Mouse (Mus musculus): ENCODE results near the gene Ankib1. TPM values are rescaled to one million over a fixed set of nuclear protein-coding genes. Genes with fewer than 3 reads are reported as not detected.
"Not testable (repeated sequence)": the region's sequence is repeated elsewhere in the genome, so short reads cannot be mapped to it uniquely, and the experiment has no call there.

Gene Ankib1
- polyA plus RNA-seq (2015; fragmentation: Nextera tagmentation; extraction: Ambion mirVana) = 18.0 and 18.1 TPM in 2 replicates

DNA sequence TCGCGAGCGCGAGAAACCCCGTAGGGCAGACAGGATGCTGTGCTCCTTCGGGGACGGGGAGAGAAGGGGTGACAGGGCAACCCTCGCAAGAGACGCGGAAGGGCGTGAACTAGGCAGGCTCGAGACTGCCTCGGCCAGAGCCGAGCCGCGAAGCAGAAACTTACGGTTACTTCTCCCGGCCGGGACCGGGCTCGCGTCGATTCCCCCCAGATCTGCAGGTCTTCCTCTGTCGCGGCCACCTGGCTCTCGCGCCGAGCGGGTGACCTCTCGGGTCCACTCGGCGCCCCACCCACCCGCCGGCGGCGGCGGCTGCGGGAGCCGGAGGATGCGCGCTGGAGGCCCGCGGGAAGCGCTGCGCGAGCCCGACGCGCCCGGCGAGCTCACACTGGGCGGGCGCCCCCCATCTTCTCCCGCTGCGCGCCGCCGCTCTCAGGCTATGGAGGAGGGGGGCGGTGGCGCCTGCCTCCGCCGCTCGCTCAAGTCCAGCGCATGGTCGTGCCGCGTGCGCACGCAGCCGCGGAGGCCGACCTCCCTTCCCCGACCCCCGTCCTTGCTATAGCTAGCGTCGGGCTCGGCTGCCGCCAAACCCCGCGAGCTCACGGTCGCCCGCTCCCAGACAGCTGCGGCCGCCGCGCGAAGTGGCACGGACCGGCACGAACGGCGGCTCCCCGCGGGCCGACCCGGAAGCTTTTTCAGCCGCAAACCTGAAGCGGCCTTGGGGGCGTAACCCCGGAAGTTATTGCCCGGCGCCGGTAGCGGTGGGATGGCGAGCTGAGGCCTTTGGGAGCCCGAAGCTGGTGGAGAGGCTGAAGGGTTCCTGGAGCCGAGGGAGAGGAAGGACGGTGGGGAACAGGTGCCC lies at the start of gene Ankib1, which contains the start of gene Krit1:
Gene Ankib1, minus strand, starts transcription at position 493 of the 859 bp plus-strand sequence.
Gene Krit1, plus strand, starts transcription at position 752 of the 859 bp plus-strand sequence.
- under 1% methylated on average over 76 of the region's 109 CpGs for WGBS
- peak within 1 kb of the TSS; percentile 69 for H3K9ac ChIP-seq
- no peaks in the 10 kb centered on the region for H3K27me3 ChIP-seq
- H3K36me3 ChIP-seq = no peaks in the 10 kb centered on the region
- H3K9me3 ChIP-seq = no peaks in the 10 kb centered on the region
- ATAC-seq (ENCODE audit: low FRiP score, low read depth) = peak; percentile 96
- peak within 1 kb of the TSS; percentile 93 for H3K27ac ChIP-seq (replicated peaks)
- peak within 1 kb of the TSS; percentile 73 for H3K4me3 ChIP-seq
- H3K4me1 ChIP-seq (replicated peaks) = peaks cover 27% of the 10 kb centered on the region
- peak within 1 kb of the TSS; percentile 87 for H3K4me2 ChIP-seq

- 0 out of 2 replicates have a peak, but pooled peaks cover 2% of the 10 kb centered on the region for H3K4me1 ChIP-seq (replicated peaks)
Observed at GRCm38 (mm10) chr5:3845026-3845425, 42.3 kb upstream of the Ankib1 start, which contains the start of gene Lrrd1. Gene Lrrd1, plus strand, starts transcription at chr5:3845173.

DNA sequence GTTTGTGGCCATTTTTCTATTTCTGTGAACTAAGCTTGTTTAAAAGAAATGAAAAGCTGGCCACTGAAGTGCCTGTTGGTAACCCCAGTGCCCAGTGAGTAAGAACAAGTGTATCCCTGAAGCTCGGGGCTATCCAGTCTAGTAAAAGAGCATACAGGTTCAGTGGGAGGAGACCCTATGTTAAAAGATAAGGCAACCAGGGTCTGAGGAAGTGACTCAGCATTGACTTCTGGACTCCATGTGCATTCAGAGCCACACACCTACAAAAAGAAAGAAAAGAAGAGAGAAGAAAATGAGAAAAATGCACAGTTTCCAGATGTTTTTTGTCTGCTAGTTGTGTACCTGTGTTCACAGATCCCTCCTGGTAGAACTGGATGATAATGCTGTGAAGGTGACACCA lies 31.4 kb upstream of the Ankib1 start:
- WGBS = 82% methylated on average over 1 of the region's 1 CpGs
- Histone ChIP-seq H3K27ac (replicated peaks) (no peak overlapping the region), H3K4me2 (no peak overlapping the region), H3K4me3 (no peak overlapping the region), H3K36me3 (peaks cover 48% of the 10 kb centered on the region), H3K9ac (no peak overlapping the region), H3K4me1 (replicated peaks) (no peaks in the 10 kb centered on the region), H3K27me3 (no peaks in the 10 kb centered on the region), H3K9me3 (no peaks in the 10 kb centered on the region)
- ATAC-seq (ENCODE audit: low FRiP score, low read depth) = no peak

More at GRCm38 (mm10) chr5:3845026-3845425, 42.3 kb upstream of the Ankib1 start, which contains the start of gene Lrrd1:
- no peak within 1 kb of the TSS for H3K27ac ChIP-seq (replicated peaks)
- H3K4me3 ChIP-seq = peak within 1 kb of the TSS; percentile 39
- WGBS = 9% methylated on average over 24 of the region's 24 CpGs
- H3K9me3 ChIP-seq = no peaks in the 10 kb centered on the region
- peak within 1 kb of the TSS; percentile 39; the same call in 1 of the 2 replicates for H3K9ac ChIP-seq
- H3K27me3 ChIP-seq = no peaks in the 10 kb centered on the region
- peak within 1 kb of the TSS; percentile 65 for H3K4me2 ChIP-seq
- H3K36me3 ChIP-seq = peaks cover 15% of the 10 kb centered on the region
- ATAC-seq (ENCODE audit: low FRiP score, low read depth) = no peak

DNA sequence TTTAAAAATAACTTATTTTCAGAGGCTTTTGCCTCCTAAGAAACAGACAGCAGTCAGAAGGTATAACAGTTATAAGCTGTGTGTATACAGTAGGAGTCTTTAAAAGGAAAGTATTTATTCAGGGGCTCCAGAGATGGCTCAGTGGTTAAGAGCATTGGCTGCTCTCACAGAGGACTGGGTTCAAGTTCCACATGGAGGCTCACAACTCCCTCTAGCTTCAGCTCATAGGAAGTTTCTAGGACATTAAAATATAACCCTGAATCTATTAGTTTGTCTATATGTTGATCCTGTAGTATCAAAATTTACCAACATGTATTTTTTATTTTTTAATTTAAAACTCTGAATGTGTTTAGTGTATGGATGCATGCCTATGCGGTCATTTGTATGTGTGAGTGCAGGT lies 5.7 kb upstream of the Ankib1 start:
- no peaks in the 10 kb centered on the region for H3K27me3 ChIP-seq
- 97% methylated on average over 1 of the region's 1 CpGs for WGBS

DNA sequence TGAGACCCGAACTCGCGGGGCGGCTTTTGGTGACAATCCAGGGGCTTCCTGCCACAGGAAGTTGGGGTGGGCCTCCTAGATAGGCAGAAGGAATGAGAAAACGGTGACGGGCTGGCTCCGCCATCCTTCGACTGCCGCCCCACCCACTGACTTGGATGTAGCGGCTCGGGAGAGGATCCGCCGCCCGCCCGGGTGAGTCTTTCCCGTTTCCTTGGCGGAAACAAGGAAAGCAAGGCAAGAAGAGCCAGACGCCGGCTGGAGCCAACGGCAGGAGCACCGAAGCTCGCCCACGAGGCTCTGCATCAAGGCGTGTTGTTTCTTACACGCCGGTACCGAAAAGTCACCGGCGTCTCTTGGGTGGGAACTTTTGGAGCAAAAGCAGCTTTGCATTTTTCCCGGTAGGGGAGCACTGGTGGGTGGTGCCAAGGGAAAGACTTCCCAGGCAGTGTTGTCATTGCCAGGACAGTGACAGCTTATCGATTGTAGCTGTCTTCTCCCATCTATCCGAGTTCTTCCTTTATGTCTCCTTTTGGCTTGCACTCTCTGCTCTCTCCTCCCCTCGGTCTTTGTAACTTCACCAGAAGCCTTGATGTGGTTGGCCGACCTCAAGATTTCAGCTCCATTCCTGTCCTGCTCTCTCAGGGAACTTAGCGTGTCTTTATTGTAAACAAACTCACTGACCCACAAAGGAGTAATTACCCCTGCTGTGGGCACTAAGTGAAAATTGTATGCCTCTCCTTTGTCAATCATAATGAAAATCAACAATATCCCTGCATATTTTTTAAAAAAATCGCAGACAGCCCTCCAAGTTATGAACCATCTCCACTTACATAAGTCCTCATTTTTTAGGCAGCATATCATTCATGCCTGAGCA lies 804 bp upstream of the Ankib1 start:
- peak overlapping the region; percentile 73 for H3K4me3 ChIP-seq
- WGBS = under 1% methylated on average over 36 of the region's 36 CpGs
- H3K9me3 ChIP-seq = no peaks in the 10 kb centered on the region
- peak overlapping the region; percentile 87 for H3K4me2 ChIP-seq
- peak overlapping the region; percentile 93 for H3K27ac ChIP-seq (replicated peaks)
- H3K36me3 ChIP-seq = 0 out of 2 replicates have a peak, but pooled peaks cover under 1% of the 10 kb centered on the region
- H3K27me3 ChIP-seq = no peaks in the 10 kb centered on the region
- ATAC-seq (ENCODE audit: low FRiP score, low read depth) = peak; percentile 83
- H3K4me1 ChIP-seq (replicated peaks) = peaks cover 27% of the 10 kb centered on the region
- H3K9ac ChIP-seq = peak overlapping the region; percentile 69

More for the DNA sequence above, 5.7 kb upstream of the Ankib1 start:
- no peak for ATAC-seq (ENCODE audit: low FRiP score, low read depth)
- Histone ChIP-seq H3K4me1 (replicated peaks) (peaks cover 12% of the 10 kb centered on the region), H3K27ac (replicated peaks) (no peak overlapping the region), H3K36me3 (peaks cover 26% of the 10 kb centered on the region), H3K9ac (no peak overlapping the region), H3K4me2 (no peak overlapping the region), H3K4me3 (no peak overlapping the region), H3K9me3 (no peaks in the 10 kb centered on the region)

DNA sequence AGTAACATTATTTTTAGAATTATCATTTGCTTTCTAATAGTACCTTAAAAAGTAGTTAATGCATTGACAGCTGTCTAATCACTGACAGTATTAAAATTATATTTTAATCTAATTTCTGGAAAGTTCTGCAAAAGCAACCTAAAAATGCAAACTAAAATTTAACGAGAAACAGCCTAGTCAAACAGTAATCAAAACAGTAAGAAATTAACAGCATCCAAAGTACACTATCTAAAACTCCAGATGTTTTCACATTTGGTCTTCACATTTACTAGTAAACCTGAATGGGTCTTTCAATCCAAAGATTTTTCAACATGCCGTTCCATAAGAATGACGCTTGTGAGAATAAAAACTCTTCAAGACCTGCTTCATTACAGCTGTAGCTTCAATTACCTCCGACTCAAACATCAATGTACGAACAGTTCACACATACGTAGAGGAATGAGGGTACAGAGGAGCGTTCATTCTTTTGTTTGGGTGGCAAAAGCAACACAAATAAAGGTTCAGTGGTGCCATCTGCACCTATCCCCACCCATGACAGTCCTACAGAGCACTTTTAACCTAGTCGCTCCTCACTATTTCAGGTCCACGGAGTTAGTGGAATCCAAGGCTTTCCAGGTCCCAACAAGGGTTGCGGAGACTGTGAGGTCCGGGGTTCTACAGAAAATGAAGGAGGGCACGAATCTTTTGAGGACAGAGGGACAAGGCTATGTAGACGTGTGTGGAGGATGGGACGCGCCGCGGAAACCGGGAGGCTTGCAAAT lies 873 bp downstream of the Ankib1 start:
- no peak; the same call in none of the 2 replicates for ATAC-seq (ENCODE audit: low FRiP score, low read depth)

GRCm38 (mm10) chr5:3800881-3801280 lies 1.8 kb downstream of the Ankib1 start:
- Histone ChIP-seq H3K4me2 (peak overlapping the region; percentile 87), H3K9ac (0 out of 2 replicates have a peak overlapping the region, but pooled peaks have one; percentile 10), H3K4me3 (0 out of 2 replicates have a peak overlapping the region, but pooled peaks have one; percentile 7), H3K4me1 (replicated peaks) (peaks cover 27% of the 10 kb centered on the region), H3K27ac (replicated peaks) (no peak overlapping the region), H3K9me3 (no peaks in the 10 kb centered on the region), H3K36me3 (no peaks in the 10 kb centered on the region), H3K27me3 (no peaks in the 10 kb centered on the region)
- ATAC-seq (ENCODE audit: low FRiP score, low read depth) = no peak
- WGBS = 77% methylated on average over 4 of the region's 4 CpGs

More for the DNA sequence above, 873 bp downstream of the Ankib1 start:
- Histone ChIP-seq H3K4me3 (peak overlapping the region; percentile 73), H3K27ac (replicated peaks) (peak overlapping the region; percentile 93), H3K9ac (peak overlapping the region; percentile 69), H3K27me3 (no peaks in the 10 kb centered on the region), H3K4me2 (peak overlapping the region; percentile 87), H3K9me3 (no peaks in the 10 kb centered on the region), H3K4me1 (replicated peaks) (peaks cover 27% of the 10 kb centered on the region), H3K36me3 (no peaks in the 10 kb centered on the region)
- 5% methylated on average over 18 of the region's 18 CpGs for WGBS

- no peak overlapping the region for H3K9ac ChIP-seq
- peaks cover 23% of the 10 kb centered on the region for H3K4me1 ChIP-seq (replicated peaks)
- no peaks in the 10 kb centered on the region for H3K9me3 ChIP-seq
- no peak for ATAC-seq (ENCODE audit: low FRiP score, low read depth)
- H3K4me3 ChIP-seq = no peak overlapping the region
- WGBS = 98% methylated on average over 1 of the region's 1 CpGs
- no peaks in the 10 kb centered on the region for H3K36me3 ChIP-seq
- no peaks in the 10 kb centered on the region for H3K27me3 ChIP-seq
- no peak overlapping the region for H3K27ac ChIP-seq (replicated peaks)
- H3K4me2 ChIP-seq = no peak overlapping the region
Observed at GRCm38 (mm10) chr5:3800041-3800440, 2.7 kb downstream of the Ankib1 start.

DNA sequence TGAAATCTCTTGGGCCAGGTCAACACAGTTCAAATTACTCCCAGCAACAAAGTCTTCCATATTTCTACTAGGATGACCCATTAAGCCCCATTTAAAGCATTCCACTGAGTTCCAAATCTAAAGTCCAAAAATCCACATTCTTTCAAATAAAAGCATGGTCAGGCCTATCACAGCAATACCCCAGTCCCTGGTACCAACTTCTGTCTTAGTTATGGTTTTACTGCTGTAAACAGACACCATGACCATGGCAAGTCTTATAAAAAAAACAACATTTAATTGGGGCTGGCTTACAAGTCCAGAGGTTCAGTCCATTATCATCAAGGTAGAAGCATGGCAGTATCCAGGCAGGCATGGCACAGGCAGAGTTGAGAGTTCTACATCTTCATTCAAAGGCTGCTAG lies 4.1 kb downstream of the Ankib1 start:
- not testable (repeated sequence) for H3K4me3 ChIP-seq; H3K27me3 ChIP-seq; H3K27ac ChIP-seq (replicated peaks); H3K36me3 ChIP-seq; H3K9me3 ChIP-seq; ATAC-seq (ENCODE audit: low FRiP score, low read depth); H3K9ac ChIP-seq; H3K4me2 ChIP-seq
- H3K4me1 ChIP-seq (replicated peaks) = peaks cover 14% of the 10 kb centered on the region

DNA sequence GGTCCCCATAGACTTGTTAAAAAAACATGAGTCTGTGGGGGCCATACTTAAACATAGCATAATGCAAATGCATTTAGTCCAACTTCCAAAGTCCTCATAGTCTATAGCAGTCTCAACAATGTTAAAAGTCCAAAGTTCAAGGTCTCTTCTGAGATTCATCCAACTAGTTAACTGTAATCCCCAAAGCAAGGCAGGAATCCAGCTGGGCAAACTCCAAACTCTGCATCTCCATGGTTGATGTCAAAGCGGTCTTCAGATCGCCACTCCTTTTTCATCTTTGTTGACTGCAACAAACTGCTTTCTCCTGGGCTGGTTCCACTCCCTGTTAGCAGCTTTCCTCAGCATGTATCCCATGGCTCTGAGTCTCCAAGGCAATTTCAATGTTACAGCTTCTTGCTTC lies 5.6 kb downstream of the Ankib1 start:
- not testable (repeated sequence) for H3K4me2 ChIP-seq; H3K27ac ChIP-seq (replicated peaks); ATAC-seq (ENCODE audit: low FRiP score, low read depth); H3K9ac ChIP-seq; H3K27me3 ChIP-seq; H3K36me3 ChIP-seq; H3K9me3 ChIP-seq; H3K4me3 ChIP-seq
- peaks cover 14% of the 10 kb centered on the region for H3K4me1 ChIP-seq (replicated peaks)
- 96% methylated on average over 2 of the region's 2 CpGs for WGBS

DNA sequence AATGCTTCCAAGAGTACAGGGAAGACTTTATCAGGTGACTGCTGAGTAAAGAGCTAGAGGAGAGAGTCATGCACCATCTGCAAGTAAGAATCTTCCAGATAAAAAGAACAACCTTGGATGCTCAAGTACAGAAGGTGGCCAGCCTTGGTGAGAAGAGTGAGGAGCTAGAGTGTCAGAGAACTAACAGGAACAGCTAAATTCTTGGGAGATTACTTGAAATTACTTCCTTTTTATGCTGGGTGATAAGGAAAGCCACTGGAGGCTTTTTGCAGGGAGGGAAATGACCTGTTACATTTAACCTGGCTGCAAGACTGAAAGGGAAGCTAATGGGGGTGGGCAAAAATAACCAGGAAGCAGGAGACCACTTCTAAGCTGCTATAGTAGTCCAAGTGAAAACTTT lies 11.7 kb downstream of the Ankib1 start:
- H3K36me3 ChIP-seq = 0 out of 2 replicates have a peak, but pooled peaks cover 4% of the 10 kb centered on the region
- no peak overlapping the region for H3K27ac ChIP-seq (replicated peaks)
- no peaks in the 10 kb centered on the region for H3K27me3 ChIP-seq
- H3K4me1 ChIP-seq (replicated peaks) = 0 out of 2 replicates have a peak, but pooled peaks cover 4% of the 10 kb centered on the region
- no peak for ATAC-seq (ENCODE audit: low FRiP score, low read depth)
- H3K9ac ChIP-seq = no peak overlapping the region
- no peaks in the 10 kb centered on the region for H3K9me3 ChIP-seq
- no peak overlapping the region for H3K4me2 ChIP-seq
- H3K4me3 ChIP-seq = no peak overlapping the region
